Mouse (Mus musculus): ENCODE results near the gene Igdcc3. TPM values are rescaled to one million over a fixed set of nuclear protein-coding genes. Genes with fewer than 3 reads are reported as not detected.

Gene Igdcc3
- total RNA-seq, 1 experiment from 2014 or later = not detected

GRCm38 (mm10) chr9:65131717-65132116 is 9.3 kb upstream of the Igdcc3 start:
- ATAC-seq (replicated peaks; ENCODE audit: insufficient number of reproducible peaks, low FRiP score, low TSS enrichment, poor library complexity, severe bottlenecking) = no peak

DNA sequence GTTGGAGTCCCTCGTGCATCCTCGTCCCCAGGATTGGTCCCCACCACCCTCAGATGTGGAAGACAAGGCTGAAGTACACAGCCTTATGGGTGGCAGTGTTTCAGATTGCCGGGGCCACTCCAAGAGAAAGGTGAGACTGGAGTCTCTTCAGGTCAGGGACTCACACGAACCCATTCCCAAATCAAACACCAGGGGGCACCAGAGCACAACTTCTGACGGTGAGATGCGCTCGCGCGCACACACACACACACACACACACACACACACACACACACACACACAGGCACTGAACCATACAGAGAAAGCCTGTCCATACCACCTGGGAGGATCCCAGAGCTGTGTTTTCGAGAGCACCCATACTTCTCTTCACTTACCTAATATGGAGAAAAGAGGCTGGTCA is 7.2 kb upstream of the Igdcc3 start:
- ATAC-seq (replicated peaks; ENCODE audit: insufficient number of reproducible peaks, low FRiP score, low TSS enrichment, poor library complexity, severe bottlenecking) = peak; percentile 71

- no peak for ATAC-seq (replicated peaks; ENCODE audit: insufficient number of reproducible peaks, low FRiP score, low TSS enrichment, poor library complexity, severe bottlenecking)
Measured at GRCm38 (mm10) chr9:65135126-65135525, 5.9 kb upstream of the Igdcc3 start.

DNA sequence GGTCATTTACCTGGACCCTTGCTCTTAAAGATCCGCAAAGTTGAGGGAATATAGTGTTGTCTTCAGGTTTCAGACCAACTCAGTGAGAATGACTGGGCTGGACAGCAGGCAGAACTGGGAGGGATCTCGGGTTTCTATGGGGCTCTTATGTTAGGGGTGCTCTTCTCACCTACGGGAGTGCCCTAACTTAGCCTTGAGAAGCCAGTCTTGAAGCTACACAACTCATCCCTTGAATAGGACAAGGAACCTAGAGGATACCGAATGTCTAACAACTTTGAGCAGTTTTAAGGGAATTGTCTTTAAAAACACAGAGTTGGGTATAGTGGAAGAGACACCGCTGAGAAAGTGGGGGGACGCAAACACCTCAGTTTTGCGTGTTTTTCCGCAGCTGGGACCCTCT is 498 bp upstream of the Igdcc3 start:
- no peak for ATAC-seq (replicated peaks; ENCODE audit: insufficient number of reproducible peaks, low FRiP score, low TSS enrichment, poor library complexity, severe bottlenecking)

DNA sequence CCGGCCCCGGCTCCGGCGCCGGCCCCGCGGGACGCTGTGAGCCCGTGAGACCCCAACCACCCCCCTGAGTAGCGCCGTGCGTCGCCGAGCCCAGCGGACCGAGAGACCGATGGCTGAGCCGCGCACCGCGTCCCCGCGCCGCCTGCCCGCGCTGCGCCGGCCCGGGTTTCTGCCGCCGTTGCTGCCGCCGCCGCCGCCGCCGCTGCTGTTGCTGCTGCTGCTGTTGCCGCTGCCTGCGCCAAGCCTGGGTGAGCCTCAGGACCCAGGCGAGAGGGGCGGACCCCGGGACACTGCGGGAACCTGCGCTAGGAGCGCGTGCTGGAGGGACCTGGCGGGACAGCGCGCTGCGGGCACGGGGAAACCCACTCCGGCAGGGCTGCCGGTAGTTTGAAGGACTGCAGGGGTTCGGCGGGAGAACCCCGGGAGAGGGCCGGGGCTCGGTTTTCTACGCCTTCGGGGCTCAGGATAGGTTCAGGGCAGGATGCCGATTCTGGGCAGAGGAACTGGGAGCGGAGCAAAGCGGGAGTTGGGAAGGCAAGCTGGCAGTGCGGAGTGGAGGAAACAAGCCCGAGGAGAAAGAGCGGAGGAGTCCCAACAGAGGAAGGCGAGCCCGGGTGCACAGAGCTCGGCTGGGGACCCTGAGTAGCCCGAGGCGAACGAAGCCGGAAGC is 452 bp downstream of the Igdcc3 start:
- ATAC-seq (replicated peaks; ENCODE audit: insufficient number of reproducible peaks, low FRiP score, low TSS enrichment, poor library complexity, severe bottlenecking) = no peak

DNA sequence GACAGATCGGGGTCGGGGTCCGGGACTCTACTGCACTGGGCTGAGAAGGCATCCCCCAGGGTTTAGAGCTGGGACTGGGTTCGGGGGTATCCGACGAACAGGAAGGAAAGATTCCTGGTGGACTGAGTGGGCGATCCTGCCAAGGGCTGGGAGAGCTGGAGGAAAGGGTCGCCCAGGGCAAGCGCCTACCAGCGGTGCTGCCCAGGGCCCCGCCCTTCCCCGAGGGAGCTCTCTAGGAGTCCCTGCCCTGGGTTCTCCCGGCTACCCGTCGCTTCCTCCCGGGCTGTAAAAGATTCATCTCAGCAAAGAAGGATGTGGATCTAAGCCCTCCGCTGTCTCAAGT is 958 bp downstream of the Igdcc3 start:
- no peak for ATAC-seq (replicated peaks; ENCODE audit: insufficient number of reproducible peaks, low FRiP score, low TSS enrichment, poor library complexity, severe bottlenecking)

- ATAC-seq (replicated peaks; ENCODE audit: insufficient number of reproducible peaks, low FRiP score, low TSS enrichment, poor library complexity, severe bottlenecking) = no peak
Measured at GRCm38 (mm10) chr9:65142399-65142798, 1.4 kb downstream of the Igdcc3 start.

DNA sequence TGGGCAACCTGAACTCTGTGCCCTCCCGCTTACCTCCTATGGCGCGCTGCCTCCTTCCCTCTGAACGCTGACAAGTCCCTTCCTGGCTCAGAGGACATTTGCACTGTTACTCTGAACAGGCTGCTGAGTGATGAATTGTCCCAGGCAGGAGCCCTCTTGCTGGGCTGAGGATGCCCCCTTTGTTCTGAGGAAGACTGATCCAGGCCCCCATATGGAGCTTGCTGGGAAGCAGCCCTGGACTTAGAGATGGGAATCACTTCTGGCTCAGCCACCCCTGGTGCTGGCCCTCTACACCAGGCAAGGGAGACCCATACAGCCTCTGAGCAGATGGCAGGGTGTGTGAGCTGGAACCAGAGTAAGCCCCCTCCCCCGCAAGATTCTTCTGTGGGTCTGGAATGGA is 5.0 kb downstream of the Igdcc3 start:
- ATAC-seq (replicated peaks; ENCODE audit: insufficient number of reproducible peaks, low FRiP score, low TSS enrichment, poor library complexity, severe bottlenecking) = no peak

DNA sequence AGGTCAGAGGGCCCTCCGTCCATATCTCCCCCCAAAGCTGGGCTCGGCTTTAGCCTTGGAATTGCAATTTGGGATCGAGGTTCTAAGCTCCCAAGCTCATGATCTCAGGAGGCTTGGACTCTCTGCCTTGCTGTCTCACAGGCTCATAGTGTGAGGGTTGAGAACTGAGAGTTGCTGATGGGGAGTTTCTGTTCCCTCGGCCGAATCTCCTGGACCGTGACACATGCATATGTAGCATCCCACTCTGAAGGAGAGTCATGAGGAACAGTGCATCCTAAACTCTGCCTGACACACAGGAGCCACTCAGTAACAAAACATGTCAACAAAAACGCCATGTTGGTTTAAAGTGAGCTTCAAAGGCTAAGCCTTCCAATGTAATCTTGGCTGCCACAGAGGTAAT is 7.5 kb downstream of the Igdcc3 start:
- no peak for ATAC-seq (replicated peaks; ENCODE audit: insufficient number of reproducible peaks, low FRiP score, low TSS enrichment, poor library complexity, severe bottlenecking)

DNA sequence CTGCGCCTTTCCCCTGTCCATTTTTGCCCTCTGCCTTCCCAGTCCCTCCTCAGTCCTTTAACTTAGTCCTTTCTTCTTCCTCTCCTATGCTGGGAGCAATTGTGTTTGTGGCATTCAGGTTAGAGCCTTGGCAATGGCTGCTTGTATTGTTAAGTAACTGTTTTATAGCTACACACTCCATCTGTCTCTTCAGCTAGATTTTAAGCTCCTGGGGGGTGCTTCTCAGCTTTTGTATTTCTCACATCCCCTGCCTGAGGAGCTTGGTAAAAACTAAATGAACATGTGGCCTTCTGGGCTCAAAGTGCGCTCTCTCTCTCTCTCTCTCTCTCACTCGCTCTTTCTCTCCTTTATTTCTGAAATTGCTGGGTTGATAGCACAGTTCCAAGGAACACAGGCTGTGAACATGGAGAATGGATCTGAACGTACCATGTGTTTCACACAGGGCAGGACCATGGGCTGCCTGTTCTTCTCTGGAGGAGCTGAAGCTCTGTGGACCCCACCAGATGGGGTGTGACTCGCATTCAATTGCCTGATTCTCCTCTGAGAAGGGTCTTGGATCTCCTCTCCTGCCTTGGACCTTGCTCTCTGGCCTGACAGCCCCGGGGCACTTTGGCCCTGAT is 11.8 kb downstream of the Igdcc3 start:
- no peak for ATAC-seq (replicated peaks; ENCODE audit: insufficient number of reproducible peaks, low FRiP score, low TSS enrichment, poor library complexity, severe bottlenecking)

- no peak for ATAC-seq (replicated peaks; ENCODE audit: insufficient number of reproducible peaks, low FRiP score, low TSS enrichment, poor library complexity, severe bottlenecking)
Measured at GRCm38 (mm10) chr9:65153331-65153711, 12.3 kb downstream of the Igdcc3 start.

GRCm38 (mm10) chr9:65154692-65155455 is 13.9 kb downstream of the Igdcc3 start:
- ATAC-seq (replicated peaks; ENCODE audit: insufficient number of reproducible peaks, low FRiP score, low TSS enrichment, poor library complexity, severe bottlenecking) = no peak

- no peak for ATAC-seq (replicated peaks; ENCODE audit: insufficient number of reproducible peaks, low FRiP score, low TSS enrichment, poor library complexity, severe bottlenecking)
Measured at GRCm38 (mm10) chr9:65156604-65157003, 15.6 kb downstream of the Igdcc3 start.

DNA sequence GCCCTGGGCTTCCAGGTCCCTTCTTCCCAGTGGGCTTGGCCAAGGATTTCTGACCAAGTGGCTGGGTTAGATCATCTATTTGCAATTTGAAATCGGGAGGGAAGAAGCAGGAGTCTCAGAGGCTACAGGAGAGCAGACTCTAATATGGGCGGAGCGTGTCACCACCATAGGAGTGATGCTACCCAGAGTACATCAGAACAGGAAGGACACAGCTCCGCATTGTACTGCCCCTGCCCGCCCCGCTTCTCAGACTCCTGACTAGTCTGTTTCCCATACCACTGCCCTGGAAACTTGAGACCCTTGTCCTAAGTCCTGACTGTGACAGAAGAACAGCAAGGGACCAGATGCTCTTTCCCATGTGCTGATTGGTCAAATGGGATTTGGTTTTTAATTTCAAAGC is 16.6 kb downstream of the Igdcc3 start:
- ATAC-seq (replicated peaks; ENCODE audit: insufficient number of reproducible peaks, low FRiP score, low TSS enrichment, poor library complexity, severe bottlenecking) = no peak

- no peak for ATAC-seq (replicated peaks; ENCODE audit: insufficient number of reproducible peaks, low FRiP score, low TSS enrichment, poor library complexity, severe bottlenecking)
Measured at GRCm38 (mm10) chr9:65161188-65161587, 20.2 kb downstream of the Igdcc3 start.

DNA sequence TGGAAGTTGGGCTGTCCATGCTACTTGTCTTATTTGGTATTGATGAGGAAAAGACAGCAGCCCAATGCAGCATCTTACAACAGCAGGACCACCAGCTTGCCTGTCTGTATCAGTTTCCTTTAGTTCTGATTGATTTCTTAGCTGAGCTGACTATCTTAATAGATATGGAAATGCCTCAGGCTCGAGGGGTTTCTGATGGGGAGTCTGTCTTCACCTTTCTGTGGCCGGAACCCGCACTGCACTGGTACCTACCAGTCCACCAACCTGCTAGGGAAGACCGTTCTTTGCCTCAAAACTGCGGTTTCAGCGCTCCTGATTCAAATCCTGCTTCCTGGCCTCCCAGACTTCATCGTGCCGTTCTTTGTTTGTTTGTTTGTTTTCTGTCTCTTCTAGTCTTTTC is 20.9 kb downstream of the Igdcc3 start:
- ATAC-seq (replicated peaks; ENCODE audit: insufficient number of reproducible peaks, low FRiP score, low TSS enrichment, poor library complexity, severe bottlenecking) = no peak

DNA sequence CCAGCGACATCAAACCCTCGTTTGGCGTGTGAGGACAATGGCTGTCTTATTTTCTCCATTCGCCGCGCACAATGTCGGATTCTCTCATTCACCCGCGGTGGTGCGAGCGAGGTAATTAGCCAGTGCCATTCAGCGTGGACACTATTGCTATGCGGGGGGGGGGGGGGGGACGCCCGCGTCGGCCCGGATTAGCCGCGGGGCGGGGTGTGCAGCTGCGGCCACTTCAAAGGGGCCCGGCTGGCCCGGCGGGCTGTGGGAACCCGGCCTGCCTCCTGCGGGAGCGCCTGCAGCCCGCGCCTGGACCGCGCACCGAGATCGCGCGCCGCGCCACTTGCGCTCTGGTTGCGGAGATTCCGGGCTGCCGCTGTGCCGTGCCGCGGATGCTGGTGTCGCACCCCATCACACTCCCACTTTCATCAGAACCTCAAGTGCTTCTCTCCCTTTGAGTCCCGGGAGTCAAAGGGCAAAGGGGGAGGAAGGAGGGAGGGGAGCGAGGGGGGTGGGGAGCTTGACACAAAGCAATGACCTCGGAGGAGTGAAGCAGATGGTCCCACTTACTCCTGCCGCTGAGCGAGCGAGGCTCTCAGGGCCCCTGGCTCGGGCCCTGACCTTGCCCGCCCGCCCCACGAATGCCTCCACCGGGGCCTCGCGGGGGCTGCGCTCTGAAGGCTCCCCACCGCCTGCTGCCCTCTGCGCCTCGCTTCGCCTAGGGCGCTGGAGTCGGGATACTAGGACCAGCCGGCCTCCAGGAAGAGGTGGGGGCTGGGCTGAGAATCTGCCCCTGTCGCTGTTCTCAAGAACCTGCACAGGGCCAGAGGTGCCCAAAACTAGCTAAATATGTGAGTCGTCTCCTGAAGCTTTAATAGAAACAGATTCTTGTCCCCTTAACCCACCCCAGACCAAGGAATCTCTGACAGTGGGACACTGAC is 22.0 kb downstream of the Igdcc3 start:
- no peak for ATAC-seq (replicated peaks; ENCODE audit: insufficient number of reproducible peaks, low FRiP score, low TSS enrichment, poor library complexity, severe bottlenecking)

DNA sequence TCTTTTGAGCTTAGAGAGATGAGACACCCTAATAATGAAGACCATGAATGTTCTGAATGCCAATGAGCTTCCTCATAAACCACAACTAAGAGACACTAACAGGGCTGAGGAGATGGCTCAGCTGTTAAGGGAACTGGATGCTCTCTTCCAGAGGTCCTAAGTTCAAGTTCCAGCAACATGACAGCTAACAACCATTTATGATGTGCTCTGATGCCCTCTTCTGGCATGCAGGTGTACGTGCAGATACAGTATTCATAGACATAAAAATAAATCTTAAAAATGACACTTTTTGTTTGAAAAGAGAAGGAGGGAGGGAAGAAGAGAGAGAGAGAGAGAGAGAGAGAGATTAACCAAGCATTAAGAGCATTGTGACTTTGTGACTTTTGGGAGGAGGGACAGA is 23.9 kb downstream of the Igdcc3 start:
- no peak for ATAC-seq (replicated peaks; ENCODE audit: insufficient number of reproducible peaks, low FRiP score, low TSS enrichment, poor library complexity, severe bottlenecking)

DNA sequence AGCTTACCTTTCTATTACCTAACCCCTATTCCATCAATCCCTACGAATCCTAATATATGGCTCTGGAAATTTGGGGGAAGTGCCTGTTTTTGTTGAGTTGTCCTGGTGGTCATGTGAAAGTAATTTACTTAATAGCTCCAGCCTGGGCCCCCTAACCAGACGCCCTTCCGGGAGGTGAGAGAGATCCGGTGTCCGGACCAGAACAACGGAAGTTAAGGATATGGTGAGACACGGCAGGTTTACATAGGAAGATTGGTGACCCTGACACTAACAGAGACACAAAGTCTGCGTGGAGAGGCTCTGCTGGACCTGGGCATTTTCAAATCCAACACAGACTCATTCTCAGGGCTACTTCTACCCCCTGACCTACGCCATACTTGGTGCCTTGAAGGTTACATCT is 25.4 kb downstream of the Igdcc3 start:
- ATAC-seq (replicated peaks; ENCODE audit: insufficient number of reproducible peaks, low FRiP score, low TSS enrichment, poor library complexity, severe bottlenecking) = no peak
